Mouse (Mus musculus): ENCODE data around the gene Tmem171. TPM values are rescaled to one million over a fixed set of nuclear protein-coding genes. Genes with fewer than 3 reads are reported as not detected.

The Tmem171 gene
- polyA plus RNA-seq, 1 experiment from 2014 or later = not detected

- DNase-seq (ENCODE audit: extremely low spot score, low spot score) = no peak
- 93% methylated on average over 4 of the region's 4 CpGs for WGBS
- Histone ChIP-seq H3K4me3 (no peak overlapping the region), H3K9me3 (no peaks in the 10 kb centered on the region), H3K4me1 (peaks cover 8% of the 10 kb centered on the region), H3K27me3 (ENCODE audit: poor library complexity, severe bottlenecking) (no peaks in the 10 kb centered on the region), H3K27ac (no peak overlapping the region), H3K36me3 (replicated peaks) (no peaks in the 10 kb centered on the region)
Measured at GRCm38 (mm10) chr13:98655346-98655745, 39.3 kb downstream of the Tmem171 start.

GRCm38 (mm10) chr13:98654129-98654939 is 40.3 kb downstream of the Tmem171 start:
- peaks cover 8% of the 10 kb centered on the region for H3K4me1 ChIP-seq
- 83% methylated on average over 10 of the region's 10 CpGs for WGBS
- no peak overlapping the region for H3K4me3 ChIP-seq
- H3K27ac ChIP-seq = no peak overlapping the region
- no peak for DNase-seq (ENCODE audit: extremely low spot score, low spot score)
- H3K36me3 ChIP-seq (replicated peaks) = no peaks in the 10 kb centered on the region
- no peaks in the 10 kb centered on the region for H3K9me3 ChIP-seq
- H3K27me3 ChIP-seq (ENCODE audit: poor library complexity, severe bottlenecking) = no peaks in the 10 kb centered on the region

- no peak overlapping the region for H3K27ac ChIP-seq
- WGBS = 93% methylated on average over 2 of the region's 2 CpGs
- H3K36me3 ChIP-seq (replicated peaks) = no peaks in the 10 kb centered on the region
- H3K9me3 ChIP-seq = no peaks in the 10 kb centered on the region
- DNase-seq (ENCODE audit: extremely low spot score, low spot score) = no peak
- no peaks in the 10 kb centered on the region for H3K27me3 ChIP-seq (ENCODE audit: poor library complexity, severe bottlenecking)
- H3K4me1 ChIP-seq = peaks cover 8% of the 10 kb centered on the region
- H3K4me3 ChIP-seq = no peak overlapping the region
Measured at GRCm38 (mm10) chr13:98652194-98652593, 42.4 kb downstream of the Tmem171 start.

GRCm38 (mm10) chr13:98651228-98651977 is 43.2 kb downstream of the Tmem171 start:
- Histone ChIP-seq H3K9me3 (no peaks in the 10 kb centered on the region), H3K4me1 (peaks cover 8% of the 10 kb centered on the region), H3K4me3 (no peak overlapping the region), H3K27me3 (ENCODE audit: poor library complexity, severe bottlenecking) (no peaks in the 10 kb centered on the region), H3K36me3 (replicated peaks) (no peaks in the 10 kb centered on the region), H3K27ac (no peak overlapping the region)
- DNase-seq (ENCODE audit: extremely low spot score, low spot score) = no peak
- WGBS = 82% methylated on average over 17 of the region's 17 CpGs

- Histone ChIP-seq H3K9me3 (no peaks in the 10 kb centered on the region), H3K27ac (no peak overlapping the region), H3K36me3 (replicated peaks) (no peaks in the 10 kb centered on the region), H3K4me3 (no peak overlapping the region), H3K27me3 (ENCODE audit: poor library complexity, severe bottlenecking) (no peaks in the 10 kb centered on the region), H3K4me1 (no peaks in the 10 kb centered on the region)
- DNase-seq (ENCODE audit: extremely low spot score, low spot score) = no peak
- 92% methylated on average over 22 of the region's 22 CpGs for WGBS
Measured at GRCm38 (mm10) chr13:98647775-98648568, 46.7 kb downstream of the Tmem171 start.

- Histone ChIP-seq H3K27ac (no peak overlapping the region), H3K36me3 (replicated peaks) (no peaks in the 10 kb centered on the region), H3K4me3 (no peak overlapping the region), H3K9me3 (no peaks in the 10 kb centered on the region), H3K4me1 (no peaks in the 10 kb centered on the region), H3K27me3 (ENCODE audit: poor library complexity, severe bottlenecking) (peaks cover 18% of the 10 kb centered on the region)
- WGBS = 90% methylated on average over 5 of the region's 5 CpGs
- DNase-seq (ENCODE audit: extremely low spot score, low spot score) = no peak
Measured at GRCm38 (mm10) chr13:98638507-98639166, 56.0 kb downstream of the Tmem171 start.

- Histone ChIP-seq H3K27me3 (ENCODE audit: poor library complexity, severe bottlenecking) (peaks cover 21% of the 10 kb centered on the region), H3K4me1 (peaks cover 3% of the 10 kb centered on the region; the same call in 1 of the 2 replicates), H3K27ac (no peak within 1 kb of the TSS), H3K4me3 (no peak within 1 kb of the TSS), H3K36me3 (replicated peaks) (no peaks in the 10 kb centered on the region), H3K9me3 (no peaks in the 10 kb centered on the region)
- WGBS = 92% methylated on average over 12 of the region's 12 CpGs
- DNase-seq (ENCODE audit: extremely low spot score, low spot score) = no peak
Measured at GRCm38 (mm10) chr13:98637145-98637544, 57.5 kb downstream of the Tmem171 start, which contains the start of gene Tmem174. Gene Tmem174, minus strand, starts transcription at chr13:98637410.

- Histone ChIP-seq H3K36me3 (replicated peaks) (no peaks in the 10 kb centered on the region), H3K9me3 (no peaks in the 10 kb centered on the region), H3K27me3 (ENCODE audit: poor library complexity, severe bottlenecking) (peaks cover 22% of the 10 kb centered on the region), H3K4me3 (no peak overlapping the region), H3K27ac (no peak overlapping the region), H3K4me1 (peaks cover 5% of the 10 kb centered on the region)
- DNase-seq (ENCODE audit: extremely low spot score, low spot score) = no peak
- 72% methylated on average over 18 of the region's 18 CpGs for WGBS
Measured at GRCm38 (mm10) chr13:98636571-98636970, 58.1 kb downstream of the Tmem171 start.

Other genes with a start within 250 kb of the Tmem171 start
- gene Gm10320, start 202.8 kb downstream of the Tmem171 start, polyA plus RNA-seq (2016; fragmentation: Nextera tagmentation; extraction: Ambion mirVana) = 1.2 and 1.3 TPM in 2 replicates
- not detected in 2 replicates for gene Tmem174, start 57.4 kb downstream of the Tmem171 start, polyA plus RNA-seq (2016; fragmentation: Nextera tagmentation; extraction: Ambion mirVana)
- gene Fcho2, start 120.6 kb upstream of the Tmem171 start, polyA plus RNA-seq (2016; fragmentation: Nextera tagmentation; extraction: Ambion mirVana) = 25.4 and 28.1 TPM in 2 replicates
- 88.7 and 98.5 TPM in 2 replicates for gene Tnpo1, start 231.6 kb upstream of the Tmem171 start, polyA plus RNA-seq (2016; fragmentation: Nextera tagmentation; extraction: Ambion mirVana)

Data from forebrain, embryonic 10.5 days (tissue).